Mouse (Mus musculus) gastrocnemius, adult 8-10 months (tissue): Measurements from ENCODE around the gene Cox20. TPM values are rescaled to one million over a fixed set of nuclear protein-coding genes. Genes with fewer than 3 reads are reported as not detected.
"Not testable (repeated sequence)": the region's sequence is repeated elsewhere in the genome, so short reads cannot be mapped to it uniquely, and the experiment has no call there.

ENCODE experiments used
- DNase-seq, 2 experiments: peaks; one replicate each; pipeline ENCODE4 v3.0.0; 2022; ENCODE audit warnings: low spot score in 2 of 2
- total RNA-seq, 4 experiments: library from RNA; stranded (reverse); gene quantifications; 2 replicates each; pipeline ENCODE4 v1.2.4; 2022

Cox20 gene
- 10 to 100 TPM; 27.9 to 42.9 (median 37.3) TPM for total RNA-seq

- peak; percentile 96 for DNase-seq
These were observed at the start of gene Cox20 for GRCm38 (mm10) chr1:178318389-178319184. TSS of gene Cox20 (plus strand) at chr1:178319130.

GRCm38 (mm10) chr1:178270635-178271034, 48.3 kb upstream of the Cox20 start:
- no peak for DNase-seq

GRCm38 (mm10) chr1:178275174-178275730, 43.7 kb upstream of the Cox20 start:
- no peak for DNase-seq

DNA sequence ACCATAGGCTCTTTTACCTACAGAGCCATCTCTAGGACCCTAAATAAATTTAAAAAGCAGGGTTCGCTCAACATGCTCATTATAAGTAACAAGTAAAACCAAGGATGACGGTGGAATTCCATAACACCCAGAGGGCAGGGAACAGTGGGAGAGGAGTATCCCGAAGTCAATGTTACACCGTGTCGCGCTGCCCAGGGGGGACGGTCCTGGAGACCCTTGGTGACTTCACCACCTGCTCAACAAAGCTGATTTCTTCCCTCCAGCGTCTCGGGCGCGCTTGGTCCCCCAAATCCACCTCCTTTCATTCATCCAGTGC, 43.2 kb upstream of the Cox20 start:
- no peak for DNase-seq

DNA sequence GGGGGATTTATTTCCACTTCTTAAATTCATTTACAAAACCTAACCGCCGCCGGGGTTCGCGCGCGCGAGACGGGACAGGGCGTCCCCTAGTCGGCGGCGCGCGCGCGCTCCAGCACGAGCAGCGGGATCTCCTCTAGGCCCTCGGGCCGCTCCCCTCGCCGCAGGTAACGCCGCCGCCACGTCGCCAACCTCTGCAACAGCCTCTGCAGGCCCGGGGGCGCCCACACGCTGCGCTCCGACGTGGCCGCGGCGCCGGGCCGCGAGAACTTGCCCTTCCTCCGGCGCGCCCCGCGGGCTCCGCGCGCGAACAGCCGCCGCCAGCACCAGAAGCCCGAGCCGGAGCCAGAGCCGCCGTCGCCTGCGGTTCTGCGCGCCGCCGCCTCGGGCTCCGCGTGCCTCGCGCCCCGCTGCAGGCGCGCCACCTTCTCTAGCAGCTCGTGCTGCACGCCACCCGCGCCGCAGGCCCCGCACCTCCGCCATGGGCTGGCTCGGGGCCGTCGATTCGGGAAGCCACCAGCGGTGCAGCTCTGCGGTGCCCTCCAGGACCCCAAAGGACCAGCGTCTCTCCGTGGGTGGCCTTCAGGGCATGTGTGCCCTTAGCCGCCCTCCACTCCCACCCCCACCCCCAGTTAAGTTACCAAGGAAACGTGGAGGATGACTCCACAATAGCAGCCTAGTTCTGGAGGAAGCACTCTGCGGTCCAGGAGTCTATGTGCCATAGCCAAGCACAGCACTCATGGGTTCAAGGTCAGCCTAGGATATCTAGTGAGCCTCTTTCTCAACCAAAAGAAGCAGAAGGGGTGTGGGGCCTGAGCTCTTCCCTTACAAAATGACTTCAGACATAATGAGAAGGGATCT, 42.6 kb upstream of the Cox20 start:
- DNase-seq: peak in 1 of 2 experiments; percentile 8

- DNase-seq: not testable (repeated sequence)
These were observed 35.6 kb upstream of the Cox20 start for GRCm38 (mm10) chr1:178283314-178283713.

GRCm38 (mm10) chr1:178283946-178284720, 34.8 kb upstream of the Cox20 start:
- no peak for DNase-seq

GRCm38 (mm10) chr1:178287601-178288176, 31.2 kb upstream of the Cox20 start:
- DNase-seq: no peak

DNA sequence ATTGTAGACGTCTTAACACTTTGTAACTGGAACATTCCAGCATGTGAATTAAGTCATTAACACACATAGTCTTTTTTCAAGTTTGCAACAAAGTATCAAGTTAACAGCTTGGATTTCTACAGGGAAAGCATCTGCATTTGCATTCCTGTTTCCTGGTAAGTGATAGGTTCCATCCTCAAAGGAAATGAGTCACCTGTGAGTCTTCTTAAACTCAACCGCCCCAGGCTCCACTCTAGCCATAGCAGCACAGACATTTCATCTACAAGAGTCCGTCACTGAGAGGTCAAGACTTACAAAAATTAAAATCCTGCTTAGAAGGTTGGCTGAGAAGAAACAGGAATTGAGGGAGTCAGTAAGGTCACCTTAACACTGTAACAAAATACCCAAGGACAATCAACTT, 27.2 kb upstream of the Cox20 start:
- DNase-seq: no peak

DNA sequence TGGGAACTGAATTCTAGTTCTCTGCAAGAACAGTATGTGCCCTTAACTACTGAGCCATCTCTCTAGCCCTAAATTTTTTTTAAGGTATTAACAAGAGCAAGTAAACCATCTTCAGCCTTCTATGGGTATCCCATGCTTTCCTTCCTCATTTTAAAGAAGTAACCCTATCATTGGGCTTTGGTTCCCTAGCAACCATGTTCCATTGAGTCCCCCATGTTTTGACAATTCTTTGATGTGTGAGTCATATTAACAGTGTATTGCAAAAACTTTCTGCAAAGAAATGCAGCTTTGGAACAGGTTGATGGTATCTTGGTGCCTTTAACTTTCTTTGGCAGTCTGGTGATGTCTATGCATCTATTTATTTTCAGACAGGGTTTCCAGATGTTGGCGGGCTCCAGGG, 24.9 kb upstream of the Cox20 start:
- no peak for DNase-seq

- DNase-seq: not testable (repeated sequence)
These were observed 17.7 kb upstream of the Cox20 start for GRCm38 (mm10) chr1:178301261-178301660.

GRCm38 (mm10) chr1:178303425-178303824, 15.5 kb upstream of the Cox20 start:
- peak; percentile 61 to 65 for DNase-seq

- DNase-seq: no peak
These were observed 9.4 kb upstream of the Cox20 start for GRCm38 (mm10) chr1:178309487-178309886.

DNA sequence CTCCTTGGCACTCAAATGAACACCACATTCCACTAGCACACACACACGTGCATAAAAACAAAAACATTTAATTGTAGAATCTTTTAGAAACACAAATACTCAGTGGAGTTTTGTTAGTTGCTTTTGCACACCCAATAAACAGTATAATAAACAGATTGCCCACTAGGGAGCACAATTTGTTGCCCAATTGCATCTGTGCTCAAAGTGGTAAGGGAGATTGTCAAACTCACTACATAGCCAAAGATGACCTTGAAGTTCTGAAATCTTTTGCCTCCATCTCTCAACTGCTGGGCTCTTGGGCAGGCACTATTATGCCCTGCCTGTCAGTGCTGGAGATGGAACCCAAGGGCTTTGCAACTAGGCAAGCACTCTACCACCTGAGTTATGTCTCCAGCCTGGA, 8.8 kb upstream of the Cox20 start:
- no peak for DNase-seq

DNA sequence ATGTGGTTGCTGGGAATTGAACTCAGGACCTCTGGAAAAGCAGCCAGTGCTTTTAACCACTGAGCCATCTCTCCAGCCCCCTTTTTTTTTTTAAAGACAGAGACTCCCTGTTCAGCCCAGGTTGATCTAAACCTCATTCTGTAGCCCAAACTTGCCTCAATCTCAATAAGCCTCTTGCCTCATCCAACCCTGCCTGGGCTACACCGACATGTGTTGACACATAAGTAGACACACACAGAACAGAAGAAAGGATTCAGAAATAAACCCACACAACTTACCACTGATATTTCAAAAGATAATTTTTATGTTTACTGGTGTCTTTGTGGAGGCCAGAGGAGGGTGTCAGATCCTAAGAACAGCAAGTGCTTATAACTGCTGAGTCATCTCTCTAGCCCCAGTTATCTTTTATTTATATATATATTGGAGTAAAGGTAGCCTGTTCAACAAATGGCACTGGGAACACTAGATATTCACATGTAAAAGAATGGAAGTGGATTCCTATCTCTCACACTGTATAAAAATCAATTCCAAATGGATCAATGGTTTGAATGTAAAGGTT, 5.8 kb upstream of the Cox20 start:
- DNase-seq: no peak

- no peak for DNase-seq
These were observed 4.7 kb upstream of the Cox20 start for GRCm38 (mm10) chr1:178314236-178314635.

- no peak for DNase-seq
These were observed 1.5 kb upstream of the Cox20 start for GRCm38 (mm10) chr1:178317275-178318001.

- no peak for DNase-seq
These were observed 935 bp upstream of the Cox20 start for GRCm38 (mm10) chr1:178318002-178318388.

- no peak for DNase-seq
These were observed 536 bp downstream of the Cox20 start for GRCm38 (mm10) chr1:178319295-178320037.
